Mouse (Mus musculus) hindbrain, embryonic 16.5 days (tissue): ENCODE measurements around the gene Kdm2b. TPM values are rescaled to one million over a fixed set of nuclear protein-coding genes. Genes with fewer than 3 reads are reported as not detected.

Source experiments
- ATAC-seq: fragments of 200-750 bp; cut with Nextera tagmentation; 2 replicates; pipeline ENCODE4 v1.8.0; 2017; ENCODE audit warnings: moderate TSS enrichment, moderate library complexity
- H3K27ac ChIP-seq: fragments of 300-500 bp; sonication (generic); 2 replicates; pipeline ENCODE4 v1.5.1; 2014; ENCODE audit warnings: low read depth, mild to moderate bottlenecking, control low read depth, low read length, moderate library complexity
- H3K27me3 ChIP-seq: fragments of 300-500 bp; sonication (generic); replicated peaks from 2 replicates; pipeline ENCODE4 v1.6.1; 2014; ENCODE audit warnings: low read length; ENCODE audit not compliant: control insufficient read depth, insufficient read depth
- H3K36me3 ChIP-seq: fragments of 300-500 bp; sonication (generic); 2 replicates; pipeline ENCODE4 v1.6.1; 2014; ENCODE audit warnings: mild to moderate bottlenecking, low read length, moderate library complexity, mixed read lengths; ENCODE audit not compliant: control insufficient read depth, insufficient read depth
- H3K4me1 ChIP-seq: fragments of 300-500 bp; sonication (generic); 2 replicates; pipeline ENCODE4 v1.6.1; 2014; ENCODE audit warnings: low read depth, low read length; ENCODE audit not compliant: control insufficient read depth, insufficient read depth
- H3K4me2 ChIP-seq: fragments of 300-500 bp; sonication (generic); 2 replicates; pipeline ENCODE4 v1.6.1; 2014; ENCODE audit warnings: mild to moderate bottlenecking, low read length, control low read depth, moderate library complexity
- H3K4me3 ChIP-seq: fragments of 300-500 bp; sonication (generic); 2 replicates; pipeline ENCODE4 v1.5.1; 2014; ENCODE audit warnings: mild to moderate bottlenecking, low read length, control low read depth, moderate library complexity
- H3K9ac ChIP-seq: fragments of 300-500 bp; sonication (generic); 2 replicates; pipeline ENCODE4 v1.6.1; 2014; ENCODE audit warnings: low read depth, mild to moderate bottlenecking, control low read depth, low read length, moderate library complexity
- H3K9me3 ChIP-seq: fragments of 300-500 bp; sonication (generic); 2 replicates; pipeline ENCODE4 v1.6.1; 2014; ENCODE audit warnings: mild to moderate bottlenecking, low read length, moderate library complexity; ENCODE audit not compliant: control insufficient read depth
- WGBS: fragments of 180-500 bp; shearing (Covaris S2); extraction: QIAGEN DNeasy Blood & Tissue Kit; methylation state at CpG from one replicate; pipeline ENCODE4 v1.1.7; 2014; 5-methylcytosine and 5-hydroxymethylcytosine counted together
- polyA plus RNA-seq: library from polyadenylated mRNA; unstranded; fragments of >200 nt; fragmentation: Nextera tagmentation; extraction: Ambion mirVana; gene quantifications from 2 replicates; pipeline ENCODE4 v1.2.1, GENCODE M21; 2015

Gene Kdm2b
- polyA plus RNA-seq, 1 experiment from 2014 or later = 88.8 TPM

- no peaks in the 10 kb centered on the region for H3K4me1 ChIP-seq
- no peaks in the 10 kb centered on the region for H3K27me3 ChIP-seq
- no peak overlapping the region for H3K4me2 ChIP-seq
- ATAC-seq = no peak
- H3K9ac ChIP-seq = no peak overlapping the region
- no peak overlapping the region for H3K4me3 ChIP-seq
- H3K36me3 ChIP-seq = peaks cover 2% of the 10 kb centered on the region; the same call in 1 of the 2 replicates
- 54% methylated on average over 6 of the region's 6 CpGs for whole genome bisulfite sequencing
- no peaks in the 10 kb centered on the region for H3K9me3 ChIP-seq
- no peak overlapping the region for H3K27ac ChIP-seq
Measured at GRCm38 (mm10) chr5:123026414-123026813, 36.8 kb upstream of the Kdm2b start.

- peaks cover 2% of the 10 kb centered on the region; the same call in 1 of the 2 replicates for H3K36me3 ChIP-seq
- no peaks in the 10 kb centered on the region for H3K9me3 ChIP-seq
- no peaks in the 10 kb centered on the region for H3K4me1 ChIP-seq
- H3K27ac ChIP-seq = no peak overlapping the region
- H3K4me3 ChIP-seq = no peak overlapping the region
- no peak overlapping the region for H3K9ac ChIP-seq
- 84% methylated on average over 9 of the region's 9 CpGs for WGBS
- no peak overlapping the region for H3K4me2 ChIP-seq
- no peaks in the 10 kb centered on the region for H3K27me3 ChIP-seq
- no peak for ATAC-seq
Measured at GRCm38 (mm10) chr5:123024965-123025573, 35.4 kb upstream of the Kdm2b start.

- Histone ChIP-seq H3K27ac (no peak overlapping the region), H3K9ac (no peak overlapping the region), H3K9me3 (no peaks in the 10 kb centered on the region), H3K4me3 (no peak overlapping the region), H3K27me3 (no peaks in the 10 kb centered on the region), H3K36me3 (no peaks in the 10 kb centered on the region), H3K4me1 (peaks cover under 1% of the 10 kb centered on the region; the same call in 1 of the 2 replicates), H3K4me2 (no peak overlapping the region)
- ATAC-seq = no peak
- 95% methylated on average over 6 of the region's 6 CpGs for WGBS
Measured at GRCm38 (mm10) chr5:123024312-123024711, 34.7 kb upstream of the Kdm2b start.

GRCm38 (mm10) chr5:123023049-123023448, 33.4 kb upstream of the Kdm2b start:
- no peak for ATAC-seq
- no peaks in the 10 kb centered on the region for H3K9me3 ChIP-seq
- H3K4me1 ChIP-seq = peaks cover 7% of the 10 kb centered on the region
- no peak overlapping the region for H3K4me2 ChIP-seq
- H3K36me3 ChIP-seq = no peaks in the 10 kb centered on the region
- no peak overlapping the region for H3K4me3 ChIP-seq
- no peak overlapping the region for H3K9ac ChIP-seq
- H3K27me3 ChIP-seq = no peaks in the 10 kb centered on the region
- H3K27ac ChIP-seq = no peak overlapping the region
- 87% methylated on average over 6 of the region's 6 CpGs for WGBS

GRCm38 (mm10) chr5:123021438-123021837, 31.8 kb upstream of the Kdm2b start:
- peaks cover 8% of the 10 kb centered on the region for H3K4me1 ChIP-seq
- no peaks in the 10 kb centered on the region for H3K36me3 ChIP-seq
- H3K9ac ChIP-seq = no peak overlapping the region
- no peak overlapping the region for H3K4me2 ChIP-seq
- WGBS = 92% methylated on average over 7 of the region's 7 CpGs
- no peaks in the 10 kb centered on the region for H3K27me3 ChIP-seq
- no peak for ATAC-seq
- no peaks in the 10 kb centered on the region for H3K9me3 ChIP-seq
- H3K4me3 ChIP-seq = no peak overlapping the region
- no peak overlapping the region for H3K27ac ChIP-seq

DNA sequence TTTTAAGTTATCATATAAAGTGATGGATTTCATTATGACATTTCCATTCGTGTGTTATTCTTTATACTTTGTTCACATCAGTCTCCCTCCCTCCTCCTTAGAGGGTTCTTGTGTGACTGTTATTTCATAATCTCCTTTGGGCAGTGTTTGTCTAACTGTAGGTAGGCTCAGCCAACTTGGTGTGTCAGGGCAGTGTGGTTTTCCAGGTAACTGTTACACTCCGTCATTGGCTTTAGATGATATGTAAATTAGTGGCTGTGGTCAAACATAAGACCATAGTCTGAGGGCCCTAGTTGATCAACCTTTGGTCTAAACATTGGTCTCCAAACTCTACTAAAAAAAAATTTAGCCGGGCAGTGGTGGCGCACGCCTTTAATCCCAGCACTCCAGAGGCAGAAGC, 30.8 kb upstream of the Kdm2b start:
- Histone ChIP-seq H3K36me3 (no peaks in the 10 kb centered on the region), H3K4me3 (no peak overlapping the region), H3K9me3 (no peaks in the 10 kb centered on the region), H3K27me3 (no peaks in the 10 kb centered on the region), H3K9ac (no peak overlapping the region), H3K4me1 (peaks cover 18% of the 10 kb centered on the region), H3K4me2 (no peak overlapping the region), H3K27ac (peak overlapping the region; percentile 29; the same call in 1 of the 2 replicates)
- 95% methylated on average over 5 of the region's 5 CpGs for WGBS
- no peak for ATAC-seq

- Histone ChIP-seq H3K27ac (peak overlapping the region; percentile 68), H3K36me3 (no peaks in the 10 kb centered on the region), H3K4me3 (no peak overlapping the region), H3K27me3 (no peaks in the 10 kb centered on the region), H3K4me1 (peaks cover 19% of the 10 kb centered on the region), H3K9ac (no peak overlapping the region), H3K4me2 (no peak overlapping the region), H3K9me3 (no peaks in the 10 kb centered on the region)
- 42% methylated on average over 10 of the region's 10 CpGs for WGBS
- peak; percentile 39 for ATAC-seq
Measured at GRCm38 (mm10) chr5:123019336-123020016, 29.9 kb upstream of the Kdm2b start.

GRCm38 (mm10) chr5:123017504-123017903, 27.9 kb upstream of the Kdm2b start:
- H3K4me2 ChIP-seq = no peak overlapping the region
- no peak overlapping the region for H3K4me3 ChIP-seq
- no peaks in the 10 kb centered on the region for H3K36me3 ChIP-seq
- H3K4me1 ChIP-seq = peaks cover 21% of the 10 kb centered on the region
- no peak for ATAC-seq
- no peak overlapping the region for H3K9ac ChIP-seq
- 71% methylated on average over 4 of the region's 4 CpGs for WGBS
- H3K27me3 ChIP-seq = no peaks in the 10 kb centered on the region
- no peaks in the 10 kb centered on the region for H3K9me3 ChIP-seq
- H3K27ac ChIP-seq = no peak overlapping the region

DNA sequence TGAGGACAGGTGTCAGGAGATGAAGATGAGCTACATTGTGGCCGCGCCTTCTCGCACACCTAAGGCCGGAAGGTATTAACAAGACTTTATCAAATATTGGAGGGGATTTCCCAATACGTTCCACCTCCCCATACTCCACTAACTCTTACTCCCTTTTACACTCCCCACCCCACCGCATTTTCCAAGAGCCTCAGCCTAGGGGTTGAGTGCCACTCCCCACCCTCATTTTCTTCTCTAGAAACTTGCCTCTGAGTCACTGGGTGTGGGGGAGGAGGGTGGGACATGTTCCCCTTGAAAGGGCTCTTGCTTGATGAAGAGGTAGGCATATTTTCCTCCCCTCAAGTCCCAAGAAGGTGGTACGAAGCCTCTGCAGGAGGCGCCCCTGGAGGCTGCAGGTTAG, 26.3 kb upstream of the Kdm2b start:
- H3K9ac ChIP-seq = peak overlapping the region; percentile 88
- H3K27ac ChIP-seq = no peak overlapping the region; the same call in 1 of the 2 replicates
- H3K36me3 ChIP-seq = no peaks in the 10 kb centered on the region
- 25% methylated on average over 8 of the region's 8 CpGs for WGBS
- peak overlapping the region; percentile 81 for H3K4me2 ChIP-seq
- peak overlapping the region; percentile 80 for H3K4me3 ChIP-seq
- H3K27me3 ChIP-seq = no peaks in the 10 kb centered on the region
- no peak for ATAC-seq
- peaks cover 21% of the 10 kb centered on the region for H3K4me1 ChIP-seq
- H3K9me3 ChIP-seq = no peaks in the 10 kb centered on the region
